Mouse (Mus musculus): ENCODE results near the gene Gm30191.
A peak's percentile ranks its signal among the peaks of the same experiment; 100 is the strongest.
"Not testable (repeated sequence)": the region's sequence is repeated elsewhere in the genome, so short reads cannot be mapped to it uniquely, and the experiment has no call there.

Gm30191 gene

DNA sequence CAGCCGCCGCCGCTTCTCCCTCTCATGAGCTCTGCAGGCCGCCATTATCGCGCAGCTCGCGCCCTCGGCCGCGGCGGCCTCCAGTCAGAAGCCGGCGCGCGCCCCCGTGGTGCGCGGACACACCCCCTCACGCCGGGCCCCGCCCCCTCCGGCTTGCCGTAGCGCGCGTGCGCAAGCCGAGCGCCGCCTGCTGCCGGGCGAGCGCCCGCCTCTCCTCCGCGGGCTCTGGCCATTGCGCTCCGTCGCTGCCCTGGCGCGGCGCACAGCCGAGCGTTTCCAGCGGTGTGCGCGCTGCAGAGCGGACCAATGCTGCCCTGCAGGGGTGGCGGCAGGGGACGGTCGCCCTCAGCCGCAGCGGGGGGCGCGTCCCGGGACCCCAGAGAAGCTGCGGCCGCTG, 40.4 kb downstream of the Gm30191 start:
- peak; percentile 89 for DNase-seq (ENCODE audit: low spot score)

- DNase-seq (ENCODE audit: low spot score) = peak; percentile 92
These were observed 40.9 kb downstream of the Gm30191 start, which contains the start of gene Pdik1l for GRCm38 (mm10) chr4:134287575-134288025. TSS of gene Pdik1l (minus strand) at chr4:134287895.

DNA sequence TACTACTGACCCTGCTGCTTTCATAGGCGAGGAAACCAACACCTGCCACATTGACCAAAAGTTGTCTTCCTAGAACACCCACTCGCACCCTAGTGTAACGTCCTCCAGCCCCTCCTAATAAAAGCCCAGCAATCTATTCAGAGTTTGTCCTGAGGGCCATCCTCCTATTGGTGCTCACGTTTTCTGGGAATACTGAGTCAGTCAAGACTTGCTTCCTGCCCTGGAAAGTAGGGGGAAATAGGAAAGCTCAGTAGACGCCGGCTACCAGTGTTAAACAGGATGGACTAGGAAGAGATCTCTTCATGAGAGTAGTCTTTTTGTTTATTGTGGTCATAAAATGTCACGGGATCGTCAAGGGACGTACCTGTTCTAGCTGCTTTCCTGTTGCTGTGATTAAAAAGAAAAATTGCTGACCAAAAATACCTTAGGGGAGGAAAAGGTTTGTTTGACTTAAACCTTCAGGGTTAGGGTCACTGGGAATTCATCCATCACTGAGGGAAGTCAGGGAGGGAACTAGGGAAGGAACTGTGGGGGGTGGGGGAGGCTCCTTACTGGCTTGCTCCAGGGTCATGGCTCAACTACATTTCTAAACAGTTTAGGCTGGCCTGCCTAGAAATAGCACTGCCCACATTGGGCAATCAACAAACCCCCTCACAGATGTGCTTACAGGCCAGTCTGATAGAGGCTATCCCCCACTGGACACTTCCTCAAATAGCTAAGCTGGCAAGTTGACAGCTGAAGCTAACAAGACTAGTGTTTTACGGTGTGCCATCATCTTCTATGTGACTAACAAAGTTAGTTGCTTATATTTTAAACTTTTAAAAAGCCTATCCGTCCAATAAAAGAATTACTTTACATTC, 41.9 kb downstream of the Gm30191 start:
- peak; percentile 40 for DNase-seq (ENCODE audit: low spot score)

DNA sequence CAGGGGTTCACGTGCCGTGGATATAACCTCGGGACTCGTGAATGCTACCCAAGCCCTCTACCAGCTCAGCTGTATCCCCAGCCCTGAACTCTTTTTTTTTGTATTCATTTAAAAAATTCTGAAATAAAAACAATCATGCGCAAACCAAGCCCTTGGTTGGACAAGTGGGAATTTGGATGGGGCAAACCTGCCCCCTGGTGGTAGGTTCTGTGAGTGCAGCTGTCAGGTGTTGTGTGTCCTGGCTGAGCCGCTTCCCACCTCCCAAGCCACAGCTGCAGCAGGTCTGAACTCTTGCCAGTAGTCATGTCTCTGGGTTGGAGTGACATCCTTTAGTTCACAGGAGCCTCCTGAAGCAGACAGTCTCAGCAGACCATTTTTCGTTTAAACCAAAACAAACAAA, 45.3 kb downstream of the Gm30191 start:
- peak; percentile 83 for DNase-seq (ENCODE audit: low spot score)

DNA sequence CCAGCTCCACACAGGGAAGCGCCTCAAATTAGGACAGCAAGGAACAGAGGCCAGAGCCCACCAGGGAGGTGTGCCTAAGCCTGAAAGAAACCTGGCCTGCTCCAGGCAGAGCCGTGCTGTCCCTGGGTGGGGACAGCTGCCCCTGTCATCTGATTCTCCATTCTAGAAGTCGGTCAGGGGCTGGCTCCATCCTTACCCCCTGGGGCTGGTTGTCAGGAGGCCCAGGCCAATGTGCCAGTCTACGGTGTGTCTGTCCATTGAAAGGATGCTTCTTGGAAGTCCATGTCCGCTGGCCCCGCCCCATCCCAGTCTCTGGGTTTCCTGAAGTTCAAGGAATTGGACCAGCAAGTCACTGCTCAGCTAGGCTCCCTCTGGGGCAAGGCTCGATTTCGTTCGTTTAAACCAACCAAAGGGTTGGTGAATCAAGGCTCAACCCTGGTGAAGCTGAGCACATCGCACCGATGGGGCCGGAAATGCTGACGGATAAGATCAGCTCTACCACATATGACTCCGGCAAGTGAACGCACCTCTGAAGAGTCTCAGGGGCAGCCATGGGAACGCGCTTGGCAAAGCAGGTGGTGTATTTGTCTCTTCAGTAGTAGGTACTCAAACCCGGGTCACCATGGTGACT, 46.4 kb downstream of the Gm30191 start:
- DNase-seq (ENCODE audit: low spot score) = no peak

GRCm38 (mm10) chr4:134293692-134294163, 47.0 kb downstream of the Gm30191 start:
- DNase-seq (ENCODE audit: low spot score) = no peak

GRCm38 (mm10) chr4:134296096-134296495, 49.4 kb downstream of the Gm30191 start:
- DNase-seq (ENCODE audit: low spot score) = not testable (repeated sequence)

GRCm38 (mm10) chr4:134296523-134296922, 49.8 kb downstream of the Gm30191 start:
- DNase-seq (ENCODE audit: low spot score) = no peak

GRCm38 (mm10) chr4:134297369-134297768, 50.6 kb downstream of the Gm30191 start:
- DNase-seq (ENCODE audit: low spot score) = no peak

- DNase-seq (ENCODE audit: low spot score) = no peak
These were observed 52.1 kb downstream of the Gm30191 start for GRCm38 (mm10) chr4:134298626-134299497.

- no peak for DNase-seq (ENCODE audit: low spot score)
These were observed 52.7 kb downstream of the Gm30191 start for GRCm38 (mm10) chr4:134299498-134299810.

Measured in embryo, embryonic 10 days (tissue).